Mouse (Mus musculus): ENCODE data around the gene Vsnl1. TPM values are rescaled to one million over a fixed set of nuclear protein-coding genes. Genes with fewer than 3 reads are reported as not detected.

Vsnl1 gene
- polyA plus RNA-seq, 1 experiment: not detected

- H3ac ChIP-seq (ENCODE audit: control insufficient read depth, insufficient read length, low read depth): no peak overlapping the region
- no peaks in the 10 kb centered on the region for H3K27me3 ChIP-seq (ENCODE audit: control insufficient read depth, insufficient read depth, insufficient read length)
- TF ChIP-seq MAX (IDR thresholded peaks at IDR 0.05): no peak
- TF ChIP-seq MYOD1 (IDR thresholded peaks at IDR 0.05; ENCODE audit: control insufficient read depth, insufficient read length, low read depth): no peak
- no peaks in the 10 kb centered on the region for H3K36me3 ChIP-seq (ENCODE audit: control insufficient read depth, insufficient read depth)
- no peak overlapping the region for H3K4me3 ChIP-seq (ENCODE audit: insufficient read depth, poor library complexity, severe bottlenecking)
- H3K79me2 ChIP-seq (ENCODE audit: control insufficient read depth, insufficient read depth): no peaks in the 10 kb centered on the region
- H3K79me3 ChIP-seq (ENCODE audit: low read depth): no peaks in the 10 kb centered on the region
Observed at GRCm38 (mm10) chr12:11370056-11370455, 66.4 kb downstream of the Vsnl1 start.

DNA sequence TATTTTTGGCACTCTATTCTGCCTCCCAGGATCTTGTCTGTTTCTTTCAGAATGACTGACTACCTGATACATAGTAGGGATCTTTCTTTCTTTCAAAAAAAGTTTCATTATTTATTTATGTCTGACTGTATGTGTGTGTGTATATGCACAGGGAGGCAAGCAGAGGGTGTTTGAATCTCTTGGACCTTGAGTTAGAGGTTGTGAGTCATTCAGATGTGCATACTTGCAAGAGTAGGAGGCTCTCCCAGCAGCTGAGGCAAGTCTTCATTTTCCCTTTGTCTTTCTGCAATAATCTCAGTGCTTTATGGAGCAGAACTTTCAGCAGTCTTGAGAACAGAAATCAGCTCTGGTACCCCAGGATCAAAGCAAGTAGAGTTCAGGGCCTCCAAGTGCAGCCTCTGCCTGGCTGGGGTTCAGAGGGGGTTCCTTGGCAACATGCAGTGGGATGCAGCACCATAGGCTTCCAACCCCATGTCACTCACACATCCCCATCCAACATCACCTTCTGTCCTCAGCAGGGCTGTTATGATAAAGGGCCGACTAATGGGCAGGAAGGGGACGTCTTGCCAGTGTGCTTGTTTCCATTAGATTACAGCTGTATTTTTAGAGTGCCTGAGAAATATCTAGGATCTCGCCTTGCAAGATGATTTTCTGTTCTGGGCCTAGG is 69.2 kb downstream of the Vsnl1 start:
- Histone ChIP-seq H3K79me3 (ENCODE audit: low read depth) (no peaks in the 10 kb centered on the region), H3ac (ENCODE audit: control insufficient read depth, insufficient read length, low read depth) (no peak overlapping the region), H3K36me3 (ENCODE audit: control insufficient read depth, insufficient read depth) (no peaks in the 10 kb centered on the region), H3K4me3 (ENCODE audit: insufficient read depth, poor library complexity, severe bottlenecking) (no peak overlapping the region), H3K79me2 (ENCODE audit: control insufficient read depth, insufficient read depth) (no peaks in the 10 kb centered on the region), H3K27me3 (ENCODE audit: control insufficient read depth, insufficient read depth, insufficient read length) (no peaks in the 10 kb centered on the region)
- no peak for TF ChIP-seq MYOG (IDR thresholded peaks at IDR 0.05; ENCODE audit: control insufficient read depth, extremely low read depth, insufficient read length)
- TF ChIP-seq USF1 (IDR thresholded peaks at IDR 0.05; ENCODE audit: low read depth): no peak
- TF ChIP-seq MYOD1 (IDR thresholded peaks at IDR 0.05; ENCODE audit: control insufficient read depth, insufficient read length, low read depth): no peak
- TF ChIP-seq MAX (IDR thresholded peaks at IDR 0.05): no peak
- no peak for TF ChIP-seq CTCF (IDR thresholded peaks at IDR 0.05; ENCODE audit: control insufficient read depth, insufficient read depth, insufficient read length)
- TF ChIP-seq FOSL1 (IDR thresholded peaks at IDR 0.05; ENCODE audit: insufficient read depth, low read length, poor library complexity, severe bottlenecking): no peak
- no peak for TF ChIP-seq CEBPB (IDR thresholded peaks at IDR 0.05; ENCODE audit: low read depth)

GRCm38 (mm10) chr12:11364870-11365269 is 71.5 kb downstream of the Vsnl1 start:
- Histone ChIP-seq H3K4me3 (ENCODE audit: insufficient read depth, poor library complexity, severe bottlenecking) (no peak overlapping the region), H3K36me3 (ENCODE audit: control insufficient read depth, insufficient read depth) (no peaks in the 10 kb centered on the region), H3K79me3 (ENCODE audit: low read depth) (no peaks in the 10 kb centered on the region), H3K27me3 (ENCODE audit: control insufficient read depth, insufficient read depth, insufficient read length) (no peaks in the 10 kb centered on the region), H3K79me2 (ENCODE audit: control insufficient read depth, insufficient read depth) (no peaks in the 10 kb centered on the region), H3ac (ENCODE audit: control insufficient read depth, insufficient read length, low read depth) (no peak overlapping the region)
- TF ChIP-seq MAX (IDR thresholded peaks at IDR 0.05) (no peak), CEBPB (IDR thresholded peaks at IDR 0.05; ENCODE audit: low read depth) (no peak), MYOG (IDR thresholded peaks at IDR 0.05; ENCODE audit: control insufficient read depth, extremely low read depth, insufficient read length) (no peak), FOSL1 (IDR thresholded peaks at IDR 0.05; ENCODE audit: insufficient read depth, low read length, poor library complexity, severe bottlenecking) (no peak), MYOD1 (IDR thresholded peaks at IDR 0.05; ENCODE audit: control insufficient read depth, insufficient read length, low read depth) (no peak), CTCF (IDR thresholded peaks at IDR 0.05; ENCODE audit: control insufficient read depth, insufficient read depth, insufficient read length) (no peak), USF1 (IDR thresholded peaks at IDR 0.05; ENCODE audit: low read depth) (no peak)

GRCm38 (mm10) chr12:11362435-11362834 is 74.0 kb downstream of the Vsnl1 start:
- Histone ChIP-seq H3K4me3 (ENCODE audit: insufficient read depth, poor library complexity, severe bottlenecking) (no peak overlapping the region), H3ac (ENCODE audit: control insufficient read depth, insufficient read length, low read depth) (no peak overlapping the region), H3K79me3 (ENCODE audit: low read depth) (no peaks in the 10 kb centered on the region)

GRCm38 (mm10) chr12:11350895-11351294 is 85.5 kb downstream of the Vsnl1 start:
- Histone ChIP-seq H3K4me3 (ENCODE audit: insufficient read depth, poor library complexity, severe bottlenecking) (no peak overlapping the region), H3ac (ENCODE audit: control insufficient read depth, insufficient read length, low read depth) (no peak overlapping the region), H3K79me2 (ENCODE audit: control insufficient read depth, insufficient read depth) (no peaks in the 10 kb centered on the region), H3K36me3 (ENCODE audit: control insufficient read depth, insufficient read depth) (no peaks in the 10 kb centered on the region), H3K79me3 (ENCODE audit: low read depth) (no peaks in the 10 kb centered on the region), H3K27me3 (ENCODE audit: control insufficient read depth, insufficient read depth, insufficient read length) (no peaks in the 10 kb centered on the region)
- TF ChIP-seq CTCF (IDR thresholded peaks at IDR 0.05; ENCODE audit: control insufficient read depth, insufficient read depth, insufficient read length) (peak; percentile 37), USF1 (IDR thresholded peaks at IDR 0.05; ENCODE audit: low read depth) (no peak)

More at GRCm38 (mm10) chr12:11362435-11362834, 74.0 kb downstream of the Vsnl1 start:
- H3K36me3 ChIP-seq (ENCODE audit: control insufficient read depth, insufficient read depth): no peaks in the 10 kb centered on the region
- no peaks in the 10 kb centered on the region for H3K27me3 ChIP-seq (ENCODE audit: control insufficient read depth, insufficient read depth, insufficient read length)
- no peaks in the 10 kb centered on the region for H3K79me2 ChIP-seq (ENCODE audit: control insufficient read depth, insufficient read depth)
- TF ChIP-seq FOSL1 (IDR thresholded peaks at IDR 0.05; ENCODE audit: insufficient read depth, low read length, poor library complexity, severe bottlenecking) (no peak), USF1 (IDR thresholded peaks at IDR 0.05; ENCODE audit: low read depth) (no peak), CEBPB (IDR thresholded peaks at IDR 0.05; ENCODE audit: low read depth) (no peak), CTCF (IDR thresholded peaks at IDR 0.05; ENCODE audit: control insufficient read depth, insufficient read depth, insufficient read length) (no peak), MAX (IDR thresholded peaks at IDR 0.05) (no peak), MYOD1 (IDR thresholded peaks at IDR 0.05; ENCODE audit: control insufficient read depth, insufficient read length, low read depth) (no peak), MYOG (IDR thresholded peaks at IDR 0.05; ENCODE audit: control insufficient read depth, extremely low read depth, insufficient read length) (no peak)

DNA sequence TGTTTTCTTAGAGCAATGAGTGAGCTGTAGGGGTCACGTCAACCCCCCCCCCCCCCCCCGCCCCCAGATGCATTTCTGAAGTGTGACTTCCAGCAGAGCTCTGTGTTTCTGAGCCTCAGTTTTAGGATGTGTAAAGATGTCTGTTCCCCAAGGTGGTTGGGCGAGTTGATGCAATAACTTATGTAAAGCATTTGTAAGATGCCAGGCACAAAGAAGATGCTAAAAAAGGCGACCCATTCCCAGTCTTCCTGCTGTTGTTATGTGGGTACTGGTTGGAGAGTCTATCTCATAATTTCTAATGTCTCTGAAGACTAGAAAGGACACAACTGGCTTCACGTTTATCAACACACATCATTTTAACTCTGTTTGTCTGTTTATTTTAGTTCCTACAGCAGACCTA is 86.5 kb downstream of the Vsnl1 start:
- Histone ChIP-seq H3K27me3 (ENCODE audit: control insufficient read depth, insufficient read depth, insufficient read length) (no peaks in the 10 kb centered on the region), H3K79me3 (ENCODE audit: low read depth) (no peaks in the 10 kb centered on the region), H3K36me3 (ENCODE audit: control insufficient read depth, insufficient read depth) (no peaks in the 10 kb centered on the region), H3ac (ENCODE audit: control insufficient read depth, insufficient read length, low read depth) (no peak overlapping the region), H3K79me2 (ENCODE audit: control insufficient read depth, insufficient read depth) (no peaks in the 10 kb centered on the region), H3K4me3 (ENCODE audit: insufficient read depth, poor library complexity, severe bottlenecking) (no peak overlapping the region)
- no peak for TF ChIP-seq CTCF (IDR thresholded peaks at IDR 0.05; ENCODE audit: control insufficient read depth, insufficient read depth, insufficient read length)
- no peak for TF ChIP-seq MYOG (IDR thresholded peaks at IDR 0.05; ENCODE audit: control insufficient read depth, extremely low read depth, insufficient read length)
- no peak for TF ChIP-seq FOSL1 (IDR thresholded peaks at IDR 0.05; ENCODE audit: insufficient read depth, low read length, poor library complexity, severe bottlenecking)
- no peak for TF ChIP-seq MYOD1 (IDR thresholded peaks at IDR 0.05; ENCODE audit: control insufficient read depth, insufficient read length, low read depth)
- no peak for TF ChIP-seq CEBPB (IDR thresholded peaks at IDR 0.05; ENCODE audit: low read depth)

Data from C2C12 (cell line).